Mouse (Mus musculus) left cerebral cortex, postnatal 25 days (tissue): ENCODE results near the gene Carns1. TPM values are rescaled to one million over a fixed set of nuclear protein-coding genes. Genes with fewer than 3 reads are reported as not detected.
"Not testable (repeated sequence)": the region's sequence is repeated elsewhere in the genome, so short reads cannot be mapped to it uniquely, and the experiment has no call there.

Experiments used
- DNase-seq, 2 experiments: peaks; one replicate each; pipeline ENCODE4 v3.0.0; 2022; ENCODE audit warnings: low spot score in 2 of 2, mixed read lengths in 1 of 2
- intact Hi-C: fragments of 180-260 bp; cut with DNase I; formaldehyde crosslinking; loops from one replicate; pipeline ENCODE4 v1.15.1; 2025
- total RNA-seq, 2 experiments: library from RNA; stranded (reverse); gene quantifications; 2 replicates each; pipeline ENCODE4 v1.2.3; 2021

The Carns1 gene
- total RNA-seq, 2 experiments from 2014 or later, result 6.6 to 8.7 TPM

GRCm38 (mm10) chr19:4142416-4143173 lies 32.7 kb downstream of the Carns1 start:
- intact Hi-C loops, result no loop called here
- DNase-seq, result no peak

GRCm38 (mm10) chr19:4140147-4140546 lies 35.1 kb downstream of the Carns1 start:
- intact Hi-C loops, result no loop called here
- DNase-seq, result no peak

- no peak for DNase-seq
- intact Hi-C loops, result no loop called here
Observed at GRCm38 (mm10) chr19:4139446-4139845, 35.8 kb downstream of the Carns1 start, which contains the start of gene Gpr152. Gene Gpr152 (plus strand): TSS chr19:4139787.

DNA sequence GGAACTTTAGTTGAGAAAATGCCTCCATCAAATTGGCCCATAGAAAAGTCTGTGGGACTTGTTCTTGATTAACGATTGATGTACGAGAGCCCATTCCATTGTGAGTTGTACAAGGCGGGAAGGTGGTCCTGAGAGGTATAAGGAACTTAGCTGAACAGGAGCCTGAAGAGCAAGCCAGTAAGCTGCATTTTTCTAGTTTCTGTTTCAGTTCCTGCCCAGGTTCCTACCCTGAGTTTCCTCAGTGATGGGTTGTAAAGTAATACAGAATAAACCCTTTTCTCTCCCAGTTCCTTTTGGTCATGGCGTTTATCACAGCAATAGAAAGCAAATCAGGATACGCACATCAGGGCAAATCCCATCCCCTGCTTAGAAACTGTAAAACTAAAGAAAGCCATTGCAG lies 37.4 kb downstream of the Carns1 start:
- DNase-seq, result no peak
- intact Hi-C loops, result loop anchor here (2.0 kb wide), 1 partner anchor 119 kb away; no protein-coding TSS in a partner anchor

DNA sequence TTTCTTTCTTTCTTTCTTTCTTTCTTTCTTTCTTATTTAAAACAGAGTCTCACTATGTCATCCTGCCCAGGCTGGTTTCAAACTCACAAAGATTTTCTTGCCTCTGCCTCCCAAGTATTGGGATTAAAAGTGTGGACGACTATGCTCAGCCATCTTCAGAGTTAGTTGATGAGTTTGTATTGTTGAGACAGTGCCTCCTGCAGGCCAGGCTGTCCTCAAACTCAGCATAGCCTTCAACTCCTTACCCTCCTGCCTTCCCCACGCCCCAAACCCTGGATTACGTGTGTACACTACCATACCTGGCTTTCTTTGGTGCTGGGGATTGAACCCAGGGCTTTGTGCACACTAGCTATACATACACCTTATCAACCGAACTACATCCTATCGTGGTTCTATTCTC lies 38.8 kb downstream of the Carns1 start:
- intact Hi-C loops, result loop anchor here (2.0 kb wide), 1 partner anchor 118 kb away; no protein-coding TSS in a partner anchor
- no peak for DNase-seq

DNA sequence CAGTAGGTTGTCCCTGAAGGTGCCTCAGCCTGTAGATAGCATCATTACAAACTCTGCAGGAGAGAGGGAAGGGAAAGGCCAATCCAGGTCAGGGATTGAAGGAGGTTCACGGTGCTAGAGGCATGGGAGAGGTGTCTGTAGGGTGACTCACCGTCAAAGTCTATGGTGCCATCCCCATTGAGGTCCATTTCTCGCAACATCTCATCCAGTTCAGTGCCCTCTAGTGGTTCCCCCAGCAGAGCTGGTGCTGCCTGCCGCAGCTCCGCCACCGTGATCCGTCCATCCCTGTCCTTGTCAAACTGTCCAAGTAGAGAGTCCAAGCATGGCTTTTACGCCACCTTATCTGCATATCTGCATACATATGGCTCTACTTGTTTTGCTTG lies 39.3 kb downstream of the Carns1 start:
- DNase-seq, result not testable (repeated sequence)
- intact Hi-C loops, result loop anchor here (2.0 kb wide), 1 partner anchor 117 kb away; no protein-coding TSS in a partner anchor

DNA sequence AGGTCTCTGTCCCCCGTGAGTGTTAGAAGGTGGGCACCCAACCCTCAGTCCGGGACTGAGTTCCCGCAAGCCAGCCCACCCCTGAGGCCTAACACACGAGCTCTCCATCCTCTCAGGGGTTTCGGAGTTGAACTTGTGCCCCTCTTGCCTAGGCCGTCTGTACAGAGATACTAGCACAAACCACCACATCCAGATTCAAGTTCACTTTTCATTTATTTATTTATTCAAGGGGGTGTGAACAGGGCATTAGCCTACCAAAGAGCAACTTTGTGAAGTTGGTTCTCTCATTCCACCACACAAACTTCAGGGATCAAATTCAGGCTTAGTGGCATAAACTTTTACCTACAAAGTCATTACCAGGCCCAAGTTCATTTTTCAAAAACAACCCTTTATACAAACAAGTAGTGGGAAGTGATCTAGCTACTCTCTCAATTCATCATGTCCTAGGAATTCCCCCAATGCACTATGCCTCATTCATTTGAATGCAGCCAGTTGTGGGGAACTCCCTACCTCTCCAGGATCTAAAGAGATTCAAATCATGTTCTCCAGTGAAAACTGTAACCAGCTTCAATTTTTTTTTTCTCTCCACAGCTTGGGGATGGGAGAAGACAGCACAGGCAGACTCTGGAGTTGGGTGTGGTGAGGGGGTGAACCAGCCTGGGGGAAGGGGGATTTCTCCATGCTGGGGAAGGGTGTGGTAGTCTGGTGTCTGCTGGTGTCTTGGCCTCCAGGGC lies 39.9 kb downstream of the Carns1 start:
- DNase-seq, intact Hi-C loops: not testable (repeated sequence)

DNA sequence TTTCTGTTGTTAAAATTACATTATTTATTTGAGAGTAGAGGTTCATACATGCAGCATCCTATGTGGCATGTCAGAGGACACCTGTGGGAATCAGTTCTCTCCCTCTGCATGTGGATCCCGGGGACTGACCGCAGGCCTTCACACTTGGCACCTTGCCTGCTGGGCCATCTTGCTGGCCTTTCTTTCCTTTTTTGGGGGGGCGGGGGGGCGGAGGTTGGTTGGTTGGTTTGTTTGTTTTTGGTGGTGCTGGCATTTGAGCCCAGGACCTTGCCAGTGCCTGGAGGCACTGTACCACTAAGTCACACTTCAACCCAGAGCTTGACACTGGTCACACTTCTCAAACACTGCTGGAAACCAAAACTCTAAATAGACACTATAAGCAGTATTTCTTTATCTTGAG lies 40.9 kb downstream of the Carns1 start:
- DNase-seq, result no peak
- intact Hi-C loops, result no loop called here

- intact Hi-C loops, result loop anchor here (2.0 kb wide), 1 partner anchor 15 kb away; no protein-coding TSS in a partner anchor
- DNase-seq, result no peak
Observed at GRCm38 (mm10) chr19:4131768-4132167, 43.5 kb downstream of the Carns1 start.

DNA sequence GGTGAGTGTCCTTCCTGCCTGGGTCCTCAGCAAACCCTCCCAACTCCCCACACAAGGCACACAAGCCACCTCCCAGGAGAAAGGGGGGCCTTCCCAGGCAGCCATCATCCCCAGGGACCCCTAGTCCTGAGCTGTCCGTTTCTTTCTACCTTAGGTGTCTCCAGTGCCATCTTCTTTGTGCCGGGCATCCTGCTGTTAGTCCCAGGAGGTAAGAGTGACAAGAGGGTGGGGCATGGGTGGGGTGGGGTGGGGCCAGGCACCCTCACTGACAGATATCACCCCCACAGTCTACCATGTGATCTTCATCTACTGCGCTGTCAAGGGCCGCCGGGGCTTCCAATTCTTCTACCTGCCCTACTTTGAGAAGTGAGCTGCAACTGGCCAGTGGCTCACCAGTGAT lies 44.2 kb downstream of the Carns1 start:
- intact Hi-C loops, result loop anchor here (2.0 kb wide), 1 partner anchor 16 kb away; no protein-coding TSS in a partner anchor
- DNase-seq, result no peak

- intact Hi-C loops, result loop anchor here (2.0 kb wide), 1 partner anchor 17 kb away; no protein-coding TSS in a partner anchor
Observed at GRCm38 (mm10) chr19:4130106-4130505, 45.2 kb downstream of the Carns1 start.

DNA sequence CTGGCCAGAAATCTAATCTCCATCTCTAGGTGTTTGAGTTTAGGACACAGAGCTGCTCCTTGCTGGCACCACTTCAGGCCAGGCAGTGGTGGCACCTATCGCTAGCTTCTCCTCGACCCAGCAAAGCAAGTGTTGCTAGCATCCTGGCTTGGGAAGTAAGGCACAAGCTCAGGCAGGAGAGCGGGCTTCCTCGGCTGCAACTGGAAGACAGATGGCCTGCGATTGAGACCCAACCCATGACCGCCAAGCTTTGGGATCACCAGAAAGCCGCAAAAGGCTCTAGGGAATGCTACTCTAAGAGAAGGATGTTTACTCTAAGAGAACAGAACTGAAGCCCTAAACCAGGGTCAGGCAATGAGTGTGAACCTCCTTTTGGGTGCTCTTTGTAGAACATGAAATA lies 45.8 kb downstream of the Carns1 start:
- intact Hi-C loops, result loop anchor here (5.0 kb wide), 2 partner anchors 73 to 98 kb away; partner anchors contain the start of gene Rad9a
- no peak for DNase-seq

More at GRCm38 (mm10) chr19:4130106-4130505, 45.2 kb downstream of the Carns1 start:
- DNase-seq, result no peak

- intact Hi-C loops, result loop anchor here (2.0 to 5.0 kb wide), 3 partner anchors 36 to 100 kb away; partner anchors contain the start of genes Rad9a and Rps6kb2
- DNase-seq, result no peak
Observed at GRCm38 (mm10) chr19:4126759-4127495, 48.4 kb downstream of the Carns1 start.

GRCm38 (mm10) chr19:4125741-4126696 lies 49.3 kb downstream of the Carns1 start, which contains the start of gene Aip:
Gene Aip (minus strand): TSS chr19:4125858.
- intact Hi-C loops, result loop anchor here (2.0 to 5.0 kb wide), 3 partner anchors 37 to 101 kb away; partner anchors contain the start of genes Rad9a and Rps6kb2
- peak; percentile 96 to 99 for DNase-seq

- intact Hi-C loops, result loop anchor here (5.0 kb wide), 2 partner anchors 77 to 102 kb away; partner anchors contain the start of gene Rad9a
- DNase-seq, result peak in 1 of 2 experiments; percentile 42
Observed at GRCm38 (mm10) chr19:4125268-4125667, 50.0 kb downstream of the Carns1 start.

GRCm38 (mm10) chr19:4124432-4124831 lies 50.8 kb downstream of the Carns1 start:
- intact Hi-C loops, result no loop called here
- DNase-seq, result no peak

DNA sequence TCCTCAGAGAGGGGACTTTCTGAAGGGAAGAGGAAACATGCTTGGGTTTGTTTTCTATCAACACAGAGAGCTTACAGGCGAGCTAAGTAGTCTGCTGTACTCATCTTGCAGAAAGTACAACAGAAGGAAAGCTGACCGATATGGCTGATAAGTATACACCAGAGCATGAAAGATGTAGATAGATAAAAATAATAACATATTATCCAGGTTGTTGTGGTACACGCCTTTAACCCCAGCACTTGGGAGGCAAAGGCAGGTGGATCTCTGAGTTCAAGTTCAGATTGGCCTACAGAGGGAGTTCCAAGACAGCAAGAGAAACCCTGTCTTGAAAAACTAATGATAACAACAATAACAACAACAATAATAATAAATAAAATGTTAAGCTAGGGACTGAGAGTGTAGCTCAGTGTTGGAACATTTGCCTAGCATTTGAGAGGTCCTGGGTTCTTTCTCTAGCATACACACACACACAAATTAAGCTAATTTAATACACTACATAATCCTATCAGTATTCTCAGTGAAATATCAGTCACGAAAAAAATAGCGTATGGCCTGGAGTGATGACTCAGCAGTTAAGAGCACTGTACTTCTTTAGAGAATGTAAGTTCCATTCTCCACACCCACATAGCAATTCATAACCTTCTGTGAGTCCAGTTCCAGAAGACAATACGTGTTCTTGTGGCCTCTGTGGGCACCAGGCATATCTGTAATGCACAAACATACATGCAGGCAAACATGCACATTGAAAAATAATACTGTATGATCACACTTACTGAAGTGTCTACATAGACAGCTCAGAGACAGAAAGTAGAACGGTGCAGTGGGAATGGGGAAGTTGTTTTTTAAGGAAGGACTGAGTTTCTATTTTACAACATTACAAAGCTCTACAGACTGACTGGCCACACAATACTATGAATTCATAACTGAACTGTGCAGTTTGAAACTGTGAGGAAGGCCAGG lies 52.6 kb downstream of the Carns1 start:
- intact Hi-C loops, result no loop called here
- DNase-seq, result no peak
